Mouse (Mus musculus): ENCODE data around the gene Mroh2a. TPM values are rescaled to one million over a fixed set of nuclear protein-coding genes. Genes with fewer than 3 reads are reported as not detected.
A peak's percentile ranks its signal among the peaks of the same experiment; 100 is the strongest.

Gene Mroh2a
- polyA plus RNA-seq, 1 experiment from 2014 or later, result 1.3 TPM

- H3K36me3 ChIP-seq (ENCODE audit: control insufficient read depth, insufficient read depth, low read length), result peaks cover 50% of the 10 kb centered on the region
- no peak for ATAC-seq (ENCODE audit: insufficient read depth, low FRiP score, low TSS enrichment)
These were observed 46.1 kb downstream of the Mroh2a start for GRCm38 (mm10) chr1:88272851-88273250.

GRCm38 (mm10) chr1:88273326-88273725 is 46.5 kb downstream of the Mroh2a start:
- WGBS, result 92% methylated on average over 3 of the region's 3 CpGs
- H3K9me3 ChIP-seq (ENCODE audit: control insufficient read depth, low read length), result peaks cover 10% of the 10 kb centered on the region
- H3K9ac ChIP-seq (ENCODE audit: low read length), result no peak overlapping the region
- no peak overlapping the region for H3K4me3 ChIP-seq (ENCODE audit: low read depth, low read length)
- H3K4me1 ChIP-seq (ENCODE audit: control insufficient read depth, insufficient read depth, low read length), result peaks cover 12% of the 10 kb centered on the region
- H3K4me2 ChIP-seq (ENCODE audit: low read depth), result no peak overlapping the region
- ATAC-seq (ENCODE audit: insufficient read depth, low FRiP score, low TSS enrichment) (no peak), DNase-seq (ENCODE audit: low spot score) (no peak)
- no peaks in the 10 kb centered on the region for H3K27me3 ChIP-seq (ENCODE audit: control insufficient read depth, insufficient read depth, low read length)
- peaks cover 46% of the 10 kb centered on the region for H3K36me3 ChIP-seq (ENCODE audit: control insufficient read depth, insufficient read depth, low read length)
- no peak overlapping the region for H3K27ac ChIP-seq (ENCODE audit: low read depth, low read length)

More at GRCm38 (mm10) chr1:88272851-88273250, 46.1 kb downstream of the Mroh2a start:
- H3K4me1 ChIP-seq (ENCODE audit: control insufficient read depth, insufficient read depth, low read length), result peaks cover 12% of the 10 kb centered on the region
- no peak overlapping the region for H3K4me2 ChIP-seq (ENCODE audit: low read depth)
- WGBS, result 65% methylated on average over 4 of the region's 4 CpGs
- H3K4me3 ChIP-seq (ENCODE audit: low read depth, low read length), result no peak overlapping the region
- H3K9ac ChIP-seq (ENCODE audit: low read length), result no peak overlapping the region
- peaks cover 8% of the 10 kb centered on the region for H3K9me3 ChIP-seq (ENCODE audit: control insufficient read depth, low read length)
- no peak for DNase-seq (ENCODE audit: low spot score)
- H3K27ac ChIP-seq (ENCODE audit: low read depth, low read length), result no peak overlapping the region
- no peaks in the 10 kb centered on the region for H3K27me3 ChIP-seq (ENCODE audit: control insufficient read depth, insufficient read depth, low read length)

GRCm38 (mm10) chr1:88273832-88274231 is 47.0 kb downstream of the Mroh2a start:
- DNase-seq (ENCODE audit: low spot score) (no peak), ATAC-seq (ENCODE audit: insufficient read depth, low FRiP score, low TSS enrichment) (no peak)
- H3K4me1 ChIP-seq (ENCODE audit: control insufficient read depth, insufficient read depth, low read length), result peaks cover 12% of the 10 kb centered on the region
- H3K9me3 ChIP-seq (ENCODE audit: control insufficient read depth, low read length), result peaks cover 9% of the 10 kb centered on the region
- no peak overlapping the region for H3K4me2 ChIP-seq (ENCODE audit: low read depth)
- H3K4me3 ChIP-seq (ENCODE audit: low read depth, low read length), result no peak overlapping the region
- WGBS, result 85% methylated on average over 4 of the region's 4 CpGs
- H3K9ac ChIP-seq (ENCODE audit: low read length), result no peak overlapping the region
- no peaks in the 10 kb centered on the region for H3K27me3 ChIP-seq (ENCODE audit: control insufficient read depth, insufficient read depth, low read length)
- H3K36me3 ChIP-seq (ENCODE audit: control insufficient read depth, insufficient read depth, low read length), result peaks cover 41% of the 10 kb centered on the region
- H3K27ac ChIP-seq (ENCODE audit: low read depth, low read length), result no peak overlapping the region

- no peak overlapping the region for H3K27ac ChIP-seq (ENCODE audit: low read depth, low read length)
- H3K36me3 ChIP-seq (ENCODE audit: control insufficient read depth, insufficient read depth, low read length), result peaks cover 34% of the 10 kb centered on the region
- H3K9ac ChIP-seq (ENCODE audit: low read length), result no peak overlapping the region
- H3K4me2 ChIP-seq (ENCODE audit: low read depth), result no peak overlapping the region
- no peak overlapping the region for H3K4me3 ChIP-seq (ENCODE audit: low read depth, low read length)
- no peaks in the 10 kb centered on the region for H3K27me3 ChIP-seq (ENCODE audit: control insufficient read depth, insufficient read depth, low read length)
- H3K4me1 ChIP-seq (ENCODE audit: control insufficient read depth, insufficient read depth, low read length), result peaks cover 12% of the 10 kb centered on the region
- WGBS, result 75% methylated on average over 11 of the region's 11 CpGs
- no peak for DNase-seq (ENCODE audit: low spot score)
- H3K9me3 ChIP-seq (ENCODE audit: control insufficient read depth, low read length), result peaks cover 6% of the 10 kb centered on the region; the same call in 1 of the 2 replicates
- no peak for ATAC-seq (ENCODE audit: insufficient read depth, low FRiP score, low TSS enrichment)
These were observed 47.7 kb downstream of the Mroh2a start for GRCm38 (mm10) chr1:88274371-88275077.

GRCm38 (mm10) chr1:88275078-88275680 is 48.4 kb downstream of the Mroh2a start:
- no peak overlapping the region for H3K4me3 ChIP-seq (ENCODE audit: low read depth, low read length)
- H3K4me2 ChIP-seq (ENCODE audit: low read depth), result no peak overlapping the region
- H3K27ac ChIP-seq (ENCODE audit: low read depth, low read length), result no peak overlapping the region
- no peak for ATAC-seq (ENCODE audit: insufficient read depth, low FRiP score, low TSS enrichment)
- H3K9me3 ChIP-seq (ENCODE audit: control insufficient read depth, low read length), result peaks cover 6% of the 10 kb centered on the region; the same call in 1 of the 2 replicates
- peaks cover 28% of the 10 kb centered on the region for H3K36me3 ChIP-seq (ENCODE audit: control insufficient read depth, insufficient read depth, low read length)
- H3K27me3 ChIP-seq (ENCODE audit: control insufficient read depth, insufficient read depth, low read length), result no peaks in the 10 kb centered on the region
- DNase-seq (ENCODE audit: low spot score), result no peak
- H3K4me1 ChIP-seq (ENCODE audit: control insufficient read depth, insufficient read depth, low read length), result peaks cover 12% of the 10 kb centered on the region
- WGBS, result 70% methylated on average over 13 of the region's 13 CpGs
- H3K9ac ChIP-seq (ENCODE audit: low read length), result no peak overlapping the region

- Histone ChIP-seq H3K4me2 (ENCODE audit: low read depth) (peak overlapping the region; percentile 53), H3K27me3 (ENCODE audit: control insufficient read depth, insufficient read depth, low read length) (no peaks in the 10 kb centered on the region), H3K27ac (ENCODE audit: low read depth, low read length) (no peak overlapping the region), H3K9me3 (ENCODE audit: control insufficient read depth, low read length) (peaks cover 6% of the 10 kb centered on the region; the same call in 1 of the 2 replicates), H3K4me1 (ENCODE audit: control insufficient read depth, insufficient read depth, low read length) (peaks cover 12% of the 10 kb centered on the region), H3K9ac (ENCODE audit: low read length) (peak overlapping the region; percentile 71), H3K4me3 (ENCODE audit: low read depth, low read length) (peak overlapping the region; percentile 54), H3K36me3 (ENCODE audit: control insufficient read depth, insufficient read depth, low read length) (peaks cover 28% of the 10 kb centered on the region)
- ATAC-seq (ENCODE audit: insufficient read depth, low FRiP score, low TSS enrichment) (no peak), DNase-seq (ENCODE audit: low spot score) (no peak)
- 71% methylated on average over 13 of the region's 13 CpGs for WGBS
These were observed 49.1 kb downstream of the Mroh2a start for GRCm38 (mm10) chr1:88275698-88276523.

- H3K4me3 ChIP-seq (ENCODE audit: low read depth, low read length), result peak overlapping the region; percentile 54
- no peaks in the 10 kb centered on the region for H3K27me3 ChIP-seq (ENCODE audit: control insufficient read depth, insufficient read depth, low read length)
- peak overlapping the region; percentile 71 for H3K9ac ChIP-seq (ENCODE audit: low read length)
- ATAC-seq (ENCODE audit: insufficient read depth, low FRiP score, low TSS enrichment), result peak; percentile 48
- H3K27ac ChIP-seq (ENCODE audit: low read depth, low read length), result peak overlapping the region; percentile 42
- peaks cover 10% of the 10 kb centered on the region; the same call in 1 of the 2 replicates for H3K9me3 ChIP-seq (ENCODE audit: control insufficient read depth, low read length)
- peaks cover 12% of the 10 kb centered on the region for H3K4me1 ChIP-seq (ENCODE audit: control insufficient read depth, insufficient read depth, low read length)
- H3K36me3 ChIP-seq (ENCODE audit: control insufficient read depth, insufficient read depth, low read length), result peaks cover 25% of the 10 kb centered on the region
- DNase-seq (ENCODE audit: low spot score), result no peak
- H3K4me2 ChIP-seq (ENCODE audit: low read depth), result peak overlapping the region; percentile 53
- 38% methylated on average over 10 of the region's 10 CpGs for WGBS
These were observed 49.8 kb downstream of the Mroh2a start for GRCm38 (mm10) chr1:88276524-88277097.

GRCm38 (mm10) chr1:88277098-88277817 is 50.5 kb downstream of the Mroh2a start, which contains the start of the genes Hjurp and Trpm8:
Hjurp (minus strand) TSS chr1:88277633.
Trpm8 (plus strand) TSS chr1:88277661.
- no peaks in the 10 kb centered on the region for H3K27me3 ChIP-seq (ENCODE audit: control insufficient read depth, insufficient read depth, low read length)
- H3K4me1 ChIP-seq (ENCODE audit: control insufficient read depth, insufficient read depth, low read length), result peaks cover 12% of the 10 kb centered on the region
- ATAC-seq (ENCODE audit: insufficient read depth, low FRiP score, low TSS enrichment) (peak; percentile 94), DNase-seq (ENCODE audit: low spot score) (peak; percentile 100)
- peak within 1 kb of the TSS; percentile 54 for H3K4me3 ChIP-seq (ENCODE audit: low read depth, low read length)
- 1% methylated on average over 50 of the region's 50 CpGs for WGBS
- peaks cover 12% of the 10 kb centered on the region; the same call in 1 of the 2 replicates for H3K9me3 ChIP-seq (ENCODE audit: control insufficient read depth, low read length)
- peak within 1 kb of the TSS; percentile 71 for H3K9ac ChIP-seq (ENCODE audit: low read length)
- H3K36me3 ChIP-seq (ENCODE audit: control insufficient read depth, insufficient read depth, low read length), result peaks cover 20% of the 10 kb centered on the region
- peak within 1 kb of the TSS; percentile 53 for H3K4me2 ChIP-seq (ENCODE audit: low read depth)
- peak within 1 kb of the TSS; percentile 42 for H3K27ac ChIP-seq (ENCODE audit: low read depth, low read length)

All from neural tube, embryonic 11.5 days (tissue).